Mouse (Mus musculus): ENCODE measurements around the gene Rngtt. TPM values are rescaled to one million over a fixed set of nuclear protein-coding genes. Genes with fewer than 3 reads are reported as not detected.

Gene Rngtt
- polyA plus RNA-seq, 1 experiment from 2014 or later, result 21.6 TPM

Small RNA genes within 50 kb of the gene (microRNA-seq; reads per million reads assigned to microRNA genes)
- gene Mir8118 (ENCODE audit: borderline number of aligned reads), result not detected

Other genes starting within 250 kb of the Rngtt start
- 0.35 and 1.0 TPM in 2 replicates for gene Gabrr2, start 247.3 kb upstream of the Rngtt start, polyA plus RNA-seq (2015; fragmentation: Nextera tagmentation; extraction: Ambion mirVana)
- not detected in 2 replicates for gene Gabrr1, start 177.8 kb upstream of the Rngtt start, polyA plus RNA-seq (2015; fragmentation: Nextera tagmentation; extraction: Ambion mirVana)
- 2.5 TPM in 2 replicates for gene Pm20d2, start 120.6 kb upstream of the Rngtt start, polyA plus RNA-seq (2015; fragmentation: Nextera tagmentation; extraction: Ambion mirVana)
- 13.5 and 15.3 TPM in 2 replicates for gene Srsf12, start 101.3 kb upstream of the Rngtt start, polyA plus RNA-seq (2015; fragmentation: Nextera tagmentation; extraction: Ambion mirVana)
- gene Pnrc1, start 20.1 kb upstream of the Rngtt start, polyA plus RNA-seq (2015; fragmentation: Nextera tagmentation; extraction: Ambion mirVana), result 104 and 116 TPM in 2 replicates